In the genomic region with DNA sequence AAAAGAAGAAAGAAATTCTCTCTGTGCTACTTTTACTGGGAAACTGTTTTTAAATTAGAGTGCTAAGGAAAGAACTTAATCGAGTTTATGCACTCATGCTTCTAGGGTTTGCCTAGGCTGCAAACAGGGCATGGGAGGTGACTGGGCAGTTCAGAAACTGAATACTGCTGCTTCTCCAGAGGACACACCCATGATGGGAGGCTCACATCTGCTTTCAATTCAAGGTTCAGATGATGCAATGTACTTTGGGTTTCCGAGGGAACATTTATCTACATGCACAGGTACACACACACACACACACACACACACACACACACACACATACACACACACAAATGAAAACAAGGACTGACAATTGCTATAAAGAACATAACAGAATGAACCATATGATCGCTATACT, we compare ENCODE assay signal across 21 mouse cellular contexts.
"Had no signal": no experiment of that assay in that cellular context is flagged by ENCODE, and none has a peak within 500 bp of the region (broad histone marks: within the 10 kb centered on the region; RNA-seq: fewer than 3 reads in every experiment).

No protein-coding gene starts in this region.

- H3K27me3 ChIP-seq: kidney, embryonic 15.5 days; limb, embryonic 12.5 days; limb, embryonic 15.5 days; liver, embryonic 12.5 days; liver, embryonic 15.5 days; midbrain, embryonic 12.5 days; midbrain, embryonic 15.5 days; neural tube, embryonic 13.5 days had no signal

- DNase-seq: kidney, adult 8-10 months; kidney, postnatal 10 days; kidney, postnatal 36 days; layer of hippocampus, postnatal 36 days; left cerebral cortex, postnatal 4 days; lung, embryonic 14.5 days; retina, postnatal 1 day; right cerebral cortex, postnatal 25 days; thymus, adult 18-20 months; thymus, postnatal 4 days had no signal

- ATAC-seq: liver, embryonic 12.5 days; lung, postnatal 0 days; midbrain, embryonic 15.5 days had no signal

- H3K4me3 ChIP-seq: kidney, embryonic 15.5 days; left cerebral cortex, adult 2 months; limb, embryonic 12.5 days; limb, embryonic 15.5 days; liver, embryonic 12.5 days; liver, embryonic 15.5 days; midbrain, embryonic 12.5 days; midbrain, embryonic 15.5 days; neural tube, embryonic 13.5 days had no signal

- H3K4me1 ChIP-seq: kidney, embryonic 15.5 days; limb, embryonic 12.5 days; limb, embryonic 15.5 days; liver, embryonic 12.5 days; liver, embryonic 15.5 days; midbrain, embryonic 12.5 days; midbrain, embryonic 15.5 days; neural tube, embryonic 13.5 days had no signal

- H3K27ac ChIP-seq: kidney, embryonic 15.5 days; left cerebral cortex, adult 2 months; limb, embryonic 12.5 days; limb, embryonic 15.5 days; liver, embryonic 12.5 days; liver, embryonic 15.5 days; macrophage; midbrain, embryonic 12.5 days; midbrain, embryonic 15.5 days; neural tube, embryonic 13.5 days had no signal

- H3K4me2 ChIP-seq: kidney, embryonic 15.5 days; limb, embryonic 12.5 days; limb, embryonic 15.5 days; liver, embryonic 12.5 days; liver, embryonic 15.5 days; lung, embryonic 14.5 days; midbrain, embryonic 12.5 days; midbrain, embryonic 15.5 days; neural tube, embryonic 13.5 days had no signal

- H3K9me3 ChIP-seq: kidney, embryonic 15.5 days; limb, embryonic 12.5 days; limb, embryonic 15.5 days; liver, embryonic 12.5 days; liver, embryonic 15.5 days; midbrain, embryonic 12.5 days; midbrain, embryonic 15.5 days; neural tube, embryonic 13.5 days had no signal

- H3K36me3 ChIP-seq: kidney, embryonic 15.5 days; limb, embryonic 12.5 days; limb, embryonic 15.5 days; liver, embryonic 12.5 days; liver, embryonic 15.5 days; midbrain, embryonic 12.5 days; midbrain, embryonic 15.5 days; neural tube, embryonic 13.5 days had no signal

- H3K9ac ChIP-seq: kidney, embryonic 15.5 days; limb, embryonic 12.5 days; limb, embryonic 15.5 days; liver, embryonic 12.5 days; liver, embryonic 15.5 days; lung, embryonic 14.5 days; midbrain, embryonic 12.5 days; midbrain, embryonic 15.5 days; neural tube, embryonic 13.5 days had no signal
